Mouse (Mus musculus) natural killer cell, adult 2 months (primary cell): ENCODE data around the gene Ranbp17.

Experiments
- DNase-seq, 2 experiments: peaks; one replicate each; pipeline ENCODE4 v3.0.0; 2022; ENCODE audit warnings: low spot score in 2 of 2

The Ranbp17 gene

DNA sequence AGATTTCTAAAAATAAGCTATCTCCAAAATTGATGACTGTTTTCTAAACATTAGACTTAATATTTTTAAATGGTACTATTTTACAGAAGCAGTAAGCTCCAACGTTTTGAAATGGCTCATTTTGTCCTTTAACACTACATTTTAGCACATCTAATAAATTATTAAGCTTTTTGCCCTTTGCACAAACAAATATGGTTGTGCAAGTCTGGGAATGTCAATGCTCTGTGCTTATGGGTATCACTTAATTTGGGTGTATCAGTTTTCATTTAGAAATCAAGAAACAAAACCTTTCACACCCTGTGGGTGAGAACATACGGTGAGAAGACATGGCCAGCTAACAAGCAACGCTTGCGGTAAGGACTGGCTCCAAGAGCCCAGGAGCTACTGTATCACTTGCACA lies 108.9 kb downstream of the Ranbp17 start:
- no peak for DNase-seq

DNA sequence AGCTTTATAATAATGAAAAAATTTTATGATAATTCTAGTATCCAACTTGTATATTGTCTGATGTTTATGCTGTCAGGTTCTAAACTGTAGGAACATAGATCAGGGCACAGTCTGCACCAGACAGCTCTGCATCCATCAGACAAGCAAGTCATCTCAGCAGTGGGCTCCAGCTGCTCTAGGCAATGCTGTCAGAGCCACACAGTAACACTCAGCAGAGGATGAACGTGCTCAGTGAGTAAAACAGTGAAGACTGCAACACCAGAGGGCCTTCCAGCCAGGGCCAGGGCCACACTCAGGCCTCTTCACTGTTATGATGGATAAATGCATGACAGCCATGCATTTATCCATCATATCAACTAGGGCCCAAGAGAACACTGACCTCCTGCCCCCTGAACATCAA lies 114.2 kb downstream of the Ranbp17 start:
- DNase-seq: no peak

DNA sequence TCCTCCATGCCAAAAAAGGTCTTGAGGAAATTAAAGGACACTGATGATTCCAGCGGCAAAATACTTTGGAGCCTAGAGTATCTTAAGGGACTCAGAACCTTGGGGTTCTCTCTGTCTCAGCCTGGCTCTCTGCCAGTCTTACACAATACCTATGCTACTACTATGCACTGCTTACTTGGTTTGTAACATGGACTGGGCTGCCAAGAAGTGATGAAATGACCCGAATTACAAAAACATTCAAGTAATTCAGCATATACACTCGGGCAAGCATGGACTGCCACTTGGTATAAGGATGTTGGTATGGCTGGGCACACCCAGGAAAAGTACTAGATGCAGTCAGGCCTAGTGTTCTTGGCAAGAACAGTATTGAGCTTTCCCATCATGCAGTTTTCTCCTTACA lies 114.8 kb downstream of the Ranbp17 start:
- DNase-seq: no peak

DNA sequence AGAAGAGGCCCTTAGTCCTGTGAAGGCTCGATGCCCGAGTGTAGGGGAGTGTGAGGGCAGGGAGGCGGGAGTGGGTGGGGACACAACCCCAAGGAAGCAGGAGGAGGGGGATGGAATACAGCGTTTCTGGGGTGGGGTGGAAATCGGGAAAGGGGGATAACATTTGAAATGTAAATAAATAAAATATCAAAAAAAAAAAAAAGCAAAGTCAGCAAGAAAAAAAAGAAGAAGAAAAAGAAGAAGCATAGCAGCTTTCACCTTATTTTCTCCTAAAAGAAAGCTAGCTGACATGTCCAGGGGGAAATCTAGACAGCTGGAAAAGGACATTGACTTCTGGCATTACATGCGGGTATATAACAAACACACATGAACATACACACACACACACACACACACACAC lies 117.3 kb downstream of the Ranbp17 start:
- no peak for DNase-seq

DNA sequence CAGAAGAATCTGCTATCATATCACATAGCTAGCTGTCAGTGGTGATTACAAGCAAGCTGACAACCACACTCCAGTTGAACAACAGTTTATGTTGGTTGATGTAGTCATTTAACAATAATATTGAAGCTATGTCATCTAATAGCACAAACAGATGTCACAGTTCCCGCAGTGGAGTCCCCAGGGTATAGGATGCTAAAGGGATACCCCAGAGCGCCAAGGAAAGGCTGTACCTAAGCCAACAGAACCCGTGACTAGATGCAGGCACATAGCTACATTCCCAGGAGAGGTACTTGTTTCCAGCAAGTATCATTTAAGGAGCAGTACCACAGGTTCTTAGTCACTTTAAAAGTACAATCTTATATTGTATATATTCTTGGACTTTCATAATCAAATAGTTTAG lies 119.5 kb downstream of the Ranbp17 start:
- DNase-seq: no peak

DNA sequence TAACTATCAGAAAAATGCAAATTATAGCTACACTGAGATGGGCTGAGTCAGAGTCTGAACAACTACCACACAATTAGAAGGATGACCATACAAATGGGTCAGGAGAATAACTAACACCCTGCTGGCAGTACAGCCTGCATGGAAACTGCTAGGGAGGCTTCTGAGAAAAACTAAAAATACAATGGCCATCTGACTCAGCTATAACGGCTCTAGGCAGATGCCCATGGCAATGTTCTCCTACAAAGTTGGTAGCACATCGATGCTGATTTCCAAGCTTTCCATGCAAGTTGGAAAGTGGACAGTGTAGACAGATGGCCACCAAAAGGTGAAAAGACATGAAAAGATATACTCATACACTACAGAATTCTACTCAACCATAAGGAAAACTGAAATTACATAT lies 124.9 kb downstream of the Ranbp17 start:
- no peak for DNase-seq

DNA sequence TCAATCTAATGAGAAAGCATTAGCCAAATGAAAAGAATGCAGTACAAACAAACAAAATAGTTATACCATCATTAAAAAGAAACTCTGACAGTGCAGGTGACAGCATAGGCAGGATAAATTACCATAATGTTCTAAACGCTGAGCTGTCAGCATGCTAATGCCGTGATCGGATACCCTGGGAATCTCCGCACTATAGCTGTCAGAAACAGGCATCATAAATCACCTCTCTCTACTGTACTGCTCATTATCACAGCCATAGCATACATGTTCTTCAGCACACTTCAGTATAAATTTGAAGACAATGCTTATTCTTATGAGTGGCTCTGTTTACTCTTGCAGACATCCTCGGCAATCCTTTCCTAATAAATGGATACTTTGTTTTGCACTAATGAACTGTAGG lies 151.7 kb downstream of the Ranbp17 start:
- no peak for DNase-seq

DNA sequence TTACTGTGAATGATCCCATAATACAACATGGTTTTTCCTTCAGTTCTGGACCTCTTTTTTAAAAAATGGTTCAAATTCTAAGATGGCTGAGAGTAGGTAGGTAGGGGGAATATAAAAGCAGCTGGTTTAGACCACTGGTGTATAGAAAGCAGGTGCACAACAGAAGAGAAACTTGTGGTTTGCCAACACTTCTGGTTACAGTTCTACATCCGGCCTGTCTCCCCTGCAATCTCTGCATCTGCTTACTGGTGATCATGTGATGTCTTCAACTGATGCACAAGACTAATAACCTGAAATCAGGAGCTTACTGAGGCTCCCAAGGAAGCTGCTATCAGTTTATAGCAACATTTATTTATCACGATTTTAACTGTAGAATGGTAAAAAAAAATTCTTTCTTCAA lies 164.3 kb downstream of the Ranbp17 start:
- no peak for DNase-seq

DNA sequence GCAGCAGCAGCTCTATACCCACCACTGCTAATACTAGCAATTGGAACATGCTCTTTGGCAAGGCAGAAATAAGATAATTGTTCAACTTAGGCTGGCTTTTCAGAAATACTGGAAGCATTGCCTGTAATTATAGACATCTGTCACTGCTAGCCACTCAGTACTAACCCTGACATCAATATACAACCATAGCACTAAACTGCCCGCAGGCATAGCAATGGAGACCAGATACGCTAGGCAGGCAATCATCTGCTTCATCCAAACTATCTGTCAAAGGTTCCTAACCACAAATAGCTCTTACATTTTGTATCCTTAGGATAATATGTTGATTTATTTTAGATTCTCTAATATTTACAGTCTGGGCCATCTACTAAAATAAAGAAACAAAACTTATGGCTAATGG lies 171.5 kb downstream of the Ranbp17 start:
- no peak for DNase-seq

DNA sequence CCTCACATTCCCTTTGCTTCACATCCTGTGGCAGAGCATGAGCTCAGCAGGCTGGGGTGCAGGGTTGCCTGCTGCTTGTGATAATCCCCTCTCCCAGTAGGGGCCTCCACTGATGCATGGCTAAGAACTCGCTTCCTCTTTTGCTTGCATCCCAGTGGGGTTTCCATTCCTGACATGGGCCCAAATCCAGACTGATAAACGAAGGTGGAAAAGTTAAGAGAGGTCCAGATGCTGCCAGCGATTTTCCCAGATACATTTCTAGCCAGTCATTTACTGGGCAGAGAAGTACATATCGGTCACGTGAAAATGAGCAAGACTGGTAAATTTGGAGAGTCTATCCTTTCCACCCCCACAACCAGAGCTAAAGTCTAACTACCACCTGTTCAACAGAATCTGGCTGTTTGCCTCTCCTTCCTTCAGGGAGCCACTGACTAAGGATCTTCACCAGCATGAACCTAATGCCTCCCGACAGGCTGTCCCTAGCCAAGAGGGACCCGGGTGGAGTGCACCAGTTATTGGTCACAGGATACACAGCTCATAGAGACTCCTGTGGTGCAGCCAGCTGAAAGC lies 176.9 kb downstream of the Ranbp17 start:
- no peak for DNase-seq

DNA sequence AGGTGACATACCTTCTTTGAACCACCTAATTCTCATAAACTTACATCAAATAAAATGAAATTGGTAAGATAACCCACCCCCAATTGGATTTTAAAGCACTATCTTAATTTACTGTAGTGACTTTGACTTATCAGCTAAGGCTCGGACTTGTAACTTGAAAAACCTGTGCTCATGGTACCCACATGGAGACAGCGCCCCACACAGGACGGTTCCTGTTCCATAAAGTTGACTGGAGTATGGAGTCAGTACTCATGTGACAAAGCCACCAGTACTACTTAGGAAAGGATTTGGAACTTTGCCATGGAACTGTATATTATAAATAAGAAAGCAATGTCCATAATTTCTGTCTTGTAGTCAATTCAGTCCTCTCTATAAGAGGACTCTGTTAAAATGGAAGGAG lies 177.9 kb downstream of the Ranbp17 start:
- no peak for DNase-seq

DNA sequence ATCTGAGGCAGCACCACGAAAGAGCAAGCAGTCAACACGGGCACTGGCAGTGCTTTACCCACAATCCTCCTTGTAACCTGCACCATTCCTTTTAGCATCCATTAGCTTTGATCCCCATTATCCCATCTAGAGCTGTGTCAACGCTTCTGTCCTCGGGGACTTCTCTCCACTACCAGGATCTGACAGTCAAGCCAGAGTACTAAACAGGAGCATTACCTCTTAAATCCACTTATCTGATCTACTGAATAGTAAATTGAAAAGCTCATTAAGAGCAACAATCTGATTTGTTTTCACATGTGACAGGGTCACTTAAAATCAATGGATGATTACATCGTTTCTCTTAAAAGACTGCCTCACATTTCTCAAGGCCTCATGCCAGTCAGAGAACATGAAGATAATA lies 181.4 kb downstream of the Ranbp17 start:
- no peak for DNase-seq

DNA sequence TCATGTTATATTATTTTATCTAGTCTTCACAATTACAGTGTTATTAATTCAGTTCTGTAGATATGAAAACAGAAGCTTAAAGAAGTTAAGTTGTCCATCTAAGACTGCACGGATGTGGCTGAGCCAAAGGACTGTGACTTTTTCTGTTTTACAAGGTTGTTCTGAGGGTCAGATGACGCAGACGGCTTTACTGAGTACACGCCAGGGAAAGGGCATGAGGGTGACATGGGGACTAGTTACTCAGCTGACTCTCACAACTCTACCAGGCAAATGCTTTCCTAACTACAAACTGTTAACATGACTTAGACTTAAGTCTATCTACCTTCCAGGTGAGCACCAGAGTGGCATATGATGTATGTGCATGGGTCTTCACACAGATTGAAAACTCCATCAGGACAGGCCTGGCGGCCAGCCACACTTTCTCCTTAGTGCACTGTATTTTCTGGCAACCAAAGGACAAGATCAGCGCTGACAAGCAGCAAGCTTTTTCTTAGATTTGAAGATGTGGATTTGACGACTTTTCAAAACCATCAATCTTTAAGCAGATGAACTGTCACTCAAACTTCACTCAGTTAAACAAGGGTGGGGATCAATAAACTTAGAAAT lies 194.4 kb downstream of the Ranbp17 start:
- DNase-seq: no peak

DNA sequence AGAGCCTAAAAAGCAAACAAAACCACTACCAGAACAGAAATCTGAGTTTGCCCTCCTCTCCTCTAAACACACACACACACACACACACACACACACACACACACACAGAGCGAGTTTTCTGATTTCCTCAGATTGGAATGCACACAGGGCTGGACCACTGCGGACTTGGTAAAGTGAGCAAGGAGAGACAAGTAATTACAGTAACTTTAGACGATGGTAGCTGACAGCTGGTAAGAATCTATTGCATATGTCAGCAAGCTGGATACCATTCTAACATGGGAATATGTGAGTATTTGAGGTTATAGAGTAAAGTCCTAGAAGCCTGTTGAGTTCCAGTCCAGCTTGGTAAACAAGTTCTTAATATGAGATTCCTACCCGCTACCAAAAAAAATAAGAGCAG lies 204.0 kb downstream of the Ranbp17 start:
- no peak for DNase-seq

DNA sequence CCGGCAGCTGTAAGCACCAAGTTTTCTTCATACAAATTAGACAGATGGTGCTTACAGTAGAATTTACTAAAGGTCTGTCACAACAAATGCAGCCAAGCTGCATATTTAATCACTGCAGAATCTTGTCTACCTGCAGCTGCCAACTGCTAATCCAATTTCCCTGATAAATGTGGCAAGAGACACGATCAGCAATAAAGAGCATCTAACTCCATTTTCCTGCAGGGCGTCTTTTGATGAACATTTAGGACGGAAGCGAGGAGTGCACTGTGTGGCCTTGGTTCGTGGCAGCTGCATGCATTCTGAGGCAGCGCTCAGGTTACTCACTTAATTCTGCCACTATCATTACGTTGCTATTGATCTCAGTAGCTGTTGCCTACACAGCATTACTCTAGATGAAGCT lies 212.7 kb downstream of the Ranbp17 start:
- DNase-seq: no peak

DNA sequence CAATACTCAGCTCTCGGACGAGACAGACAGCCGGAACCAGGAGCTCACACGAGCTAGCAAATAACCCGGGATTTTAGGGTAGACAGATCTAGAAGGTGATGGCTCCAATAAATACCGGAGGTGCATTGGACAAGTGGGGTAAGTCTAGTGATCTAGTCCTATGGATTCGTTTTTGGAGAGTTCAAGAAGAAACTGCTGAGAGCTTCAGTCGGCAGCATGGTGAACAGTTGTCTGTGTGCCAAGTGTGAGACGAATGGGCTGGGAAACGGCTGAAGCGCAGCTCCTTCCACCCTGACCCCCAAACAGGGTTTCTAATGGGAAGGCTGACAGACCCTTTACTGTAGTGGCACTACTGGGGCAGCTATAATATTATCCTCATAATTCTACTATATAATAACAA lies 214.2 kb downstream of the Ranbp17 start:
- DNase-seq: no peak

DNA sequence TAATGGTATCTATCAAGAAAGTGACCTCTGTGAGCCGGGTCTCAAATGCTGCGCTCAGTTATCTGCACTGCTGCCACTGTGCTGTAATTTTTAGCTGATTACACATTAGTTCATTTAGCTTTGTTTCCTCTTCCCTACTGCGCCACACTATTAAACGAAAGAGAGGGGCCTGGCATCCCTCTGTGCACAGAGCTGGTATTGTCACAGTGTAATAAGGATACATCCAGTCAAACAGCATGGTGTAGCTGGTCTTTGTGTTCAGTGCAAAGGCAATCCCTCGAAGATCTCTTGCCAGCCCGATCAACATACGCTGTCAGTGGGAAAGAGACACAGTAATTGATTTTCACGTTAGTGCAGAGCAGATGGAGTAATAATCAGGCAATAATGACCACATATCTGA lies 216.4 kb downstream of the Ranbp17 start:
- no peak for DNase-seq

DNA sequence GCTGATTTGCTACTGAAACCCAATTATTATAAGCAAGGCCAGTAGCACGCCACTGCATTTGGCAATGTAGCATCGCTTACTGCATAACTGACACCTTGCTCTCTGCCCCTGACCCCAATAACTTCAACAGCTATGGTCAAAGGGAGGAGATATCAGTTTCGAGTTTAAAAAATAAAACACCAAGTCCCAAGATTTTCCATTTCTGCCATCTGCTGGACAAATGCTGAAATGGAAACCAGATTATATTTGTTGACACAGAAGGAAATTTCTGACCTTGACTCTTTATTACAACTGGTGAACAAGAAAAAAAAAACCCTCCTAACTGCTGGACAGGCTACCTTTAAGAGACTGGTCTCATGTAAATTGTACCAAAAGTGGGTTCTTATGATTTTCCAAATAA lies 218.1 kb downstream of the Ranbp17 start:
- DNase-seq: no peak

DNA sequence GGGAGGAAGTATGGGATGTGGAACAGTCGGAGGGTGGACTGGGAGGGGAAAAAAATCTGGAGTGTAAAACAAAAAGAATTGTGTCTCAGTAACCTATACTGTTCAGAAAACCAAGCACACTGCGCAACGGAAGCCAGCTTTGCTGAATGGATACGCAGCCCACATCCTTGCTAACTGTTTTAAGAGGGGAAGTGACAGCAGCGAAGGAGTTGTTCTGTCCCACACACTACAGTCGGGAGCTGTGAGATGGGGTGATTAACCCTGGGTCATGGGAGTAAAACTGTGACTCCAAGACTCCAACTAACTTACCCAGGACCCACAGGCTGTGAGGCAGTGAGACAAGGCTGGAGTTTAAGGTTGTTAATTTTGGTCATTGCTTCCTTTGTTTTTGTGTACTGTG lies 219.5 kb downstream of the Ranbp17 start:
- DNase-seq: no peak

DNA sequence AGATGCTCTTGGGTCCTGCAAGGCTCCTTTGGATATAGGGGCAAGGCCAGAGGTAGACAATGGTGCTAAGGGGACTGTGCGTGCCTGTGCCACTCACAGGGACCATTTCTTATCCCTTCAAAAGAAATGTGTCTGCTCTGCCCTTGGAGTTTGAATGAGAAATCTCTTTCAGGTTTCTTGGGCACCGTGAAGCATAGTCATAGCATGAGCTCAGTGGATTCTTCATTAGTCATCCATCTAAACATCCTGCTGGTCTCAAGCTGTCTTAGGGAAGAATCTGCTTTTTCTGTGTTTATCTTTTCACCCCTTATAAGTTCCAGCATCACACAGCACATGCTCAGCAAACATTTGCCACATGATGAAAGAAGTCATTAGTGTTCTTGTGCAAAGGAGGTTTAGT lies 235.0 kb downstream of the Ranbp17 start:
- DNase-seq: no peak

DNA sequence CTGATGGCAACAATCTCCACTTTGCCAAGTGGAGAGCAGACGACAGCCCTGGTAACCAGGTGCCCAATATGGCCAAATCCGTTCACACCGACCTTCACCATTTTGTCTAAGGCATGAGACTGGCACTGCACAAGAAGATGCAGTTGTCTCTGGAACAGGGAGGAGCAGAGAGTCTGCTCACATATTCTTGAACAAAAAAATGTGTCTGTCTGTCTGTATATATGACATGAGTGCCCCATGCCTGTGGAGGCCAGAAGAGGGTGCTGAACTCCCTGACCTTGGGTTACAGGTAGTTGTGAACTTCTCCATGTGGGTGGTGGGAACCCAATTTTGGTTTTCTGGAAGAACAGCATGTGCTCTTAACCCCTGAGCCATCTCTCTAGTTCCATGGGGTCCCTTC lies 236.9 kb downstream of the Ranbp17 start, which contains the start of gene Gm12117:
TSS of gene Gm12117 (minus strand) at position 101 of the 400 bp plus-strand sequence.
- no peak for DNase-seq

DNA sequence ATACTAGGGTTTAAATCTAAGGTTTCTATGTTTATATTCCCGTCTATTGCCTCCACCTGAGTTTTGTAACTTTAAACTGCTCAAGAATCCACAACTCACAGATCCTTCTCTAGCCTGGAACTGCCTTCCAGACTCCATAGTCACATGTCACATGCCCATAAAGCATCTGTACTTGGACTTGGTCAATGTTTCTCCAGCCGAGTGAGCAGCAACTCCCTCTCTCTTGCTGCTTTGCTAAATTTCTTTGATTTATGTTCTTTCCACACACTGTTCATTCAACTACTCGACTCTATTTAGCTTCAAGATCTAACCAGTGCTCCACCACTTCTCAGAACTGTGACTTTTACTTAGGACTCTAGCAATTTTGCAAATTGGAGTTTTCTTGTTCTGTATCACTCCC lies 238.7 kb downstream of the Ranbp17 start:
- no peak for DNase-seq

DNA sequence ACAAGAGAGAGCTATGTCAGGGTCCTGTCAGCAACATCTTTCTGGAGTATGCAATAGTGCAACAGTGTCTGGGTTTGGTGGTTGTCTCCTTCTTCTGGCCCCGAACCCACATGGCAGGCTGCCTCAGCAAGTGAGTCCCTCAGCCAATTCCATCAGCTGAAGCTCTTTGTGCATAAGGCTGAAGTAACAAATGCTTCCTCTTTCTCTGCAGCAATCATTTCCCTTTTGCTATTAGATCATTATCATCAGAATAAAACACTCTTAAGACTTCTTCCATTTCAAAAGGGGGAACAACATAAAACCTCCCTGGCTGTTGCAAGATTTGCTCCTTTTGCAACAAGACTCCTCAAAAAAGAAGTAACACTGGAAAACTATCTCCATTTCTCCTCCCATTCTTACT lies 239.3 kb downstream of the Ranbp17 start:
- DNase-seq: no peak

DNA sequence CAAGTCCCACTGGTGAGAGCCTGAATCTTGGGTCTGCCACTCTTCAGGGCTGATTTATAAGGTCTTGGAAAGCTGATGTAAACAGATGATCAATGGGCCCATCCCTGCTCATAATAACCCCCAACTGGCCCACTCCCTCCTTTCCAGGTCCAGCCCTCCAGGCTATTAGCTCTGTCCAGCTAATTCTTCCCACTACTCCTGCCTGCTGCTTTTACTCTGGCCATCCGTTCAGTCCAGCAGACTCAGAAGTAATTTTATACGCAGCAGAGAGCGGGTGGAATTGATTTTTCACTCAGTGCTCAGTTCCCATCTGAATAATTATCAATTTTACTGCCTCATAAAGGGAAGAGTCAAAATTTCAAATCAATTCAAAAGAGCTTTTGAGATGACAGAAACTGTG lies 273.3 kb downstream of the Ranbp17 start:
- no peak for DNase-seq
